In the genomic region with DNA sequence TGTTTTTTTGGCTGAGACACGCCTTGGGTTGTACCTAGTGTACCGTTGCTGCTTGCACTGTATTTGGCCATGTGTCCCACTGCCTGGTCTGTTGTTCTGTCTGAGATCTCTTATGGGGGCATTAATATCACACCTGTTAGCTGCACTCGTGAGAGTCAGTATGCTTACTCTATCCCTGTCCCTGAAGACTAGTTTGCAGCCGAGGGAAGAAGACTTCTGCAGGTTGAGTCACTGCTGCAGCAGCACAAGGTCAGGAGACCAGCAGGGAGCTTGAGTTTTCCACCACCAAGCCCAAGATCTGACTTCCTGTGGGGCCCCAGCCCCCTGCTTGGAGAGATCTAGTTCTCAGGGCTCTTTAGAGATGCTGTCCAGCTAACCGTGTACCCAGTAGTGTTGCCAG, we compare ENCODE assay signal across 16 mouse cellular contexts. TPM values are rescaled to one million over a fixed set of nuclear protein-coding genes. Genes with fewer than 3 reads are reported as not detected.
DNase-seq lines count a peak whose midpoint lies in the region; ATAC-seq lines count a peak whose summit lies in the region.
"Had no signal": no experiment of that assay in that cellular context is flagged by ENCODE, and none has a peak within 500 bp of the region (broad histone marks: within the 10 kb centered on the region; RNA-seq: fewer than 3 reads in every experiment).

No protein-coding gene starts in this region.

- DNase-seq in heart, adult 9 months (ENCODE audit: low spot score in 2 of 2), result no peak
- no peak for DNase-seq in kidney, postnatal 25 days
- peak; percentile 23 for DNase-seq in ES-CJ7 (ENCODE audit: low read depth, low spot score)
- DNase-seq in limb, embryonic 11.5 days (ENCODE audit: low spot score), result no peak
- DNase-seq in urinary bladder, adult 18-20 months (ENCODE audit: low spot score in 2 of 2), result no peak
- no peak for DNase-seq in spleen, postnatal 10 days (ENCODE audit: low spot score in 2 of 2)
- DNase-seq: B cell, adult 2 months; kidney, adult 11 months; liver, embryonic 13.5 days; lung, postnatal 36 days had no signal

- no peak overlapping the region for H3K4me3 ChIP-seq in heart, embryonic 11.5 days (ENCODE audit: low read depth, low read length)
- H3K4me3 ChIP-seq in kidney, embryonic 15.5 days (replicated peaks), result no peak overlapping the region
- H3K4me3 ChIP-seq in limb, embryonic 11.5 days (ENCODE audit: low read depth, low read length), result no peak overlapping the region
- H3K4me3 ChIP-seq: forebrain, embryonic 15.5 days; liver, embryonic 13.5 days; midbrain, embryonic 15.5 days; neural tube, embryonic 12.5 days had no signal

- ATAC-seq in heart, embryonic 11.5 days (replicated peaks; ENCODE audit: insufficient number of reproducible peaks, low FRiP score, low TSS enrichment), result no peak
- no peak for ATAC-seq in kidney, embryonic 15.5 days (replicated peaks; ENCODE audit: low FRiP score)
- ATAC-seq in limb, embryonic 11.5 days (ENCODE audit: insufficient number of reproducible peaks, low FRiP score, low TSS enrichment, low read depth), result no peak

- peak overlapping the region; percentile 79 for H3K27ac ChIP-seq in heart, embryonic 11.5 days (ENCODE audit: low read depth, low read length)
- H3K27ac ChIP-seq in kidney, embryonic 15.5 days, result peak overlapping the region; percentile 76
- H3K27ac ChIP-seq in limb, embryonic 11.5 days (replicated peaks; ENCODE audit: low read depth, low read length), result peak overlapping the region; percentile 85
- H3K27ac ChIP-seq: forebrain, embryonic 15.5 days; liver, embryonic 13.5 days; midbrain, embryonic 15.5 days had no signal

- WGBS in heart, embryonic 11.5 days (ENCODE audit: insufficient replicate concordance), result 44% methylated on average over 5 of the region's 5 CpGs
- 49% methylated on average over 5 of the region's 5 CpGs for WGBS in kidney, embryonic 15.5 days
- 57% methylated on average over 5 of the region's 5 CpGs for WGBS in limb, embryonic 11.5 days

- no peak overlapping the region for H3K4me2 ChIP-seq in heart, embryonic 11.5 days
- H3K4me2 ChIP-seq in kidney, embryonic 15.5 days, result no peak overlapping the region
- H3K4me2 ChIP-seq in limb, embryonic 11.5 days (ENCODE audit: low read depth, severe bottlenecking), result no peak overlapping the region
- H3K4me2 ChIP-seq: forebrain, embryonic 15.5 days; liver, embryonic 13.5 days; midbrain, embryonic 15.5 days had no signal

- H3K27me3 ChIP-seq in heart, embryonic 11.5 days (ENCODE audit: control insufficient read depth, insufficient read depth, low read length), result no peaks in the 10 kb centered on the region
- no peaks in the 10 kb centered on the region for H3K27me3 ChIP-seq in kidney, embryonic 15.5 days
- no peaks in the 10 kb centered on the region for H3K27me3 ChIP-seq in limb, embryonic 11.5 days (ENCODE audit: control insufficient read depth, insufficient read depth, low read length)
- H3K27me3 ChIP-seq: forebrain, embryonic 15.5 days; midbrain, embryonic 15.5 days; neural tube, embryonic 12.5 days had no signal

- peaks cover 34% of the 10 kb centered on the region for H3K4me1 ChIP-seq in heart, embryonic 11.5 days (ENCODE audit: control insufficient read depth, insufficient read depth, low read length)
- peaks cover 40% of the 10 kb centered on the region for H3K4me1 ChIP-seq in kidney, embryonic 15.5 days
- H3K4me1 ChIP-seq in limb, embryonic 11.5 days (ENCODE audit: control insufficient read depth, insufficient read depth, low read length), result peaks cover 28% of the 10 kb centered on the region

- H3K36me3 ChIP-seq in heart, embryonic 11.5 days (ENCODE audit: control insufficient read depth, insufficient read depth, low read length), result no peaks in the 10 kb centered on the region
- H3K36me3 ChIP-seq in kidney, embryonic 15.5 days, result no peaks in the 10 kb centered on the region
- no peaks in the 10 kb centered on the region for H3K36me3 ChIP-seq in limb, embryonic 11.5 days (ENCODE audit: control insufficient read depth, insufficient read depth, low read length)
- H3K36me3 ChIP-seq: forebrain, embryonic 15.5 days; G1E; liver, embryonic 13.5 days; midbrain, embryonic 15.5 days; neural tube, embryonic 12.5 days had no signal

- peak overlapping the region; percentile 68 for H3K9ac ChIP-seq in heart, embryonic 11.5 days (ENCODE audit: low read depth, low read length)
- H3K9ac ChIP-seq in kidney, embryonic 15.5 days, result no peak overlapping the region
- no peak overlapping the region for H3K9ac ChIP-seq in limb, embryonic 11.5 days (ENCODE audit: low read length)
- H3K9ac ChIP-seq: forebrain, embryonic 15.5 days; liver, embryonic 13.5 days; midbrain, embryonic 15.5 days; neural tube, embryonic 12.5 days had no signal

- no peaks in the 10 kb centered on the region for H3K9me3 ChIP-seq in heart, embryonic 11.5 days (replicated peaks; ENCODE audit: control insufficient read depth, low read length)
- no peaks in the 10 kb centered on the region for H3K9me3 ChIP-seq in kidney, embryonic 15.5 days (replicated peaks)
- no peaks in the 10 kb centered on the region for H3K9me3 ChIP-seq in limb, embryonic 11.5 days (ENCODE audit: control insufficient read depth, low read length)
- H3K9me3 ChIP-seq: forebrain, embryonic 15.5 days; G1E; liver, embryonic 13.5 days; midbrain, embryonic 15.5 days; neural tube, embryonic 12.5 days had no signal

RNA-seq across cellular contexts. Expression of a gene that starts 49.1 kb away (rescaled TPM):
- polyA plus RNA-seq in heart, embryonic 11.5 days (2014; fragmentation: Nextera tagmentation; extraction: Ambion mirVana), result 9.2 and 12.1 TPM in 2 replicates
- 5.8 and 6.5 TPM in 2 replicates for polyA plus RNA-seq in kidney, embryonic 15.5 days (2015; fragmentation: Nextera tagmentation; extraction: Ambion mirVana)
- 1.5 and 1.7 TPM in 2 replicates for polyA plus RNA-seq in limb, embryonic 11.5 days (2014; fragmentation: Nextera tagmentation; extraction: Ambion mirVana)
- polyA plus RNA-seq: G1E had no signal
